Mouse (Mus musculus) left cerebral cortex, adult 2 months (tissue): ENCODE data around the gene Kcmf1. TPM values are rescaled to one million over a fixed set of nuclear protein-coding genes. Genes with fewer than 3 reads are reported as not detected.

Experiments used
- DNase-seq, 2 experiments: peaks; one replicate each; pipeline ENCODE4 v3.0.0; 2021 to 2022; ENCODE audit warnings: low spot score in 2 of 2, mixed read lengths in 1 of 2; ENCODE audit errors: extremely low spot score in 1 of 2
- H3K27ac ChIP-seq: fragments of 200-600 bp; 2 replicates; pipeline ENCODE4 v1.8.1; 2022
- H3K4me3 ChIP-seq: fragments of 200-600 bp; 2 replicates; pipeline ENCODE4 v1.8.1; 2022
- CTCF ChIP-seq: fragments of 200-600 bp; IDR thresholded peaks from 2 replicates; pipeline ENCODE4 v1.8.1; 2022; ENCODE audit warnings: antibody characterized with exemption, mild to moderate bottlenecking, moderate library complexity
- intact Hi-C: fragments of 180-260 bp; cut with DNase I; formaldehyde crosslinking; loops from one replicate; pipeline ENCODE4 v1.15.1; 2025
- total RNA-seq, 2 experiments: library from RNA; stranded (reverse); gene quantifications; 2 replicates each; pipeline ENCODE4 v1.2.3; 2021

The Kcmf1 gene
- total RNA-seq, 2 experiments from 2014 or later, result 66.0 to 72.0 TPM

- peak overlapping the region; percentile 84 for H3K27ac ChIP-seq
- peak overlapping the region; percentile 85 for H3K4me3 ChIP-seq
- no peak for TF ChIP-seq CTCF
- intact Hi-C loops, result no loop called here
- peak; percentile 62 to 68 for DNase-seq
These were observed 1.3 kb downstream of the Kcmf1 start for GRCm38 (mm10) chr6:72898244-72899200.

DNA sequence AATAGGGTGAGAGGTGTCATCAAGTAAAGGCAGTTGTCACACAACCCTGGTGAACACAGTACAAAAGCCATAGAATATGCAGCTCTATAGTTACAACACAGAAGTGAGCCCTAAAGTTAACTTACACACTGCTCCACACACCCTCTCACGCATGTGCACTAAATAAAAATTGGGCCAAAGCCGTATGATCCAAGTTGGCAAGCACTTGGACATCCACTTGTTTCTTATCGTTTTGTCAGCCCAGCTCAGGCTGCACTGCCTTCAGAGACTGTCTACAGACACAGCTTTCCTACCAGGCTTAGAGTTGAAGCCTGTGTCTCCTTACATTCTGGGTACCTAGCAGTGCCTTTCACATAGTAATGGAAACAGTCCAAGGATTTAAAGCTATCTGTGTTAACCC is 4.8 kb downstream of the Kcmf1 start:
- Histone ChIP-seq H3K27ac (no peak overlapping the region), H3K4me3 (no peak overlapping the region)
- no peak for DNase-seq
- TF ChIP-seq CTCF, result no peak
- intact Hi-C loops, result loop anchor here (5.0 kb wide), 1 partner anchor 43 kb away; no protein-coding TSS in a partner anchor

GRCm38 (mm10) chr6:72891238-72891637 is 8.5 kb downstream of the Kcmf1 start:
- H3K4me3 ChIP-seq, result no peak overlapping the region
- no peak overlapping the region for H3K27ac ChIP-seq
- peak; percentile 15 for TF ChIP-seq CTCF
- intact Hi-C loops, result loop anchor here (5.0 kb wide), 1 partner anchor 39 kb away; no protein-coding TSS in a partner anchor
- DNase-seq, result no peak

DNA sequence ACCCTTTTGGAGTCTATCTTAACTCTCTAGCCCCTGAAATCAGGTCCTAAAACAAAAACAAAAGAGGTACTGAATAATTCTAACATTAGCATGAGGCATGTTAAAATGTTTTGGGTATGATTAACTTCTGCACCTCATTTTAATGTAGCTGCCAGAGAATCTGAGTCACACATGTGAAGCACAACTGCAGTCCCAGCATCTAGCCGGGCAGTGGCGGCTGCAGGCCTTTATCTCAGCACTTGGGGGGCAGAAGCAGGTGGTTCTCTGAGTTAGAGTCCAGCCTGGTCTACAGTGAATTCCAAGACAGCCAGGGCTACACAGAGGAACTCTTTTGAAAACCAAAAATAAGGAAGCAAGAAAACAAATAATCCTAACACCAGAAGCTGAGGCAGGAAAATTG is 11.1 kb downstream of the Kcmf1 start:
- H3K4me3 ChIP-seq, result no peak overlapping the region
- TF ChIP-seq CTCF, result no peak
- no peak for DNase-seq
- intact Hi-C loops, result no loop called here
- no peak overlapping the region for H3K27ac ChIP-seq

DNA sequence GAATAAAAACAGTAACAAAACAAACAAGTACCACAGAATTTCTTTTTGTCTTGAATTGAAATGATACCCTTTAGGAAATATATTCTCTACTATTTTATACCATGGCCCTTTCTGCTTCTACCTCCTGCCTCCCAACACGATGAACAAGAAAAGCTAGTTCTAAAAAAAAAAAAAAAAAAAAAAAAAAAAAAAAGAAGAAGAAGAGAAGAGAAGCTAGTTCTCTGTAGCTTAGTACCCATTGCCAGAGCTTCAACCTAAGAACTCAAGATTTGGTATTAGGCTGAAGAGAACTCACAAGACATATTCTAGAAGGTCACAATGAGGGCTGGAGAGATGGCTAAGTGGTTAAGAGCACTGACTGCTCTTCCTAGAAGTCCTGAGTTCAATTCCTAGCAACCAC is 14.5 kb downstream of the Kcmf1 start:
- no peak for DNase-seq
- intact Hi-C loops, result no loop called here
- Histone ChIP-seq H3K4me3 (no peak overlapping the region), H3K27ac (no peak overlapping the region)
- no peak for TF ChIP-seq CTCF

- no peak overlapping the region for H3K27ac ChIP-seq
- TF ChIP-seq CTCF, result no peak
- no peak for DNase-seq
- intact Hi-C loops, result no loop called here
- H3K4me3 ChIP-seq, result no peak overlapping the region
These were observed 15.0 kb downstream of the Kcmf1 start for GRCm38 (mm10) chr6:72884767-72885166.

DNA sequence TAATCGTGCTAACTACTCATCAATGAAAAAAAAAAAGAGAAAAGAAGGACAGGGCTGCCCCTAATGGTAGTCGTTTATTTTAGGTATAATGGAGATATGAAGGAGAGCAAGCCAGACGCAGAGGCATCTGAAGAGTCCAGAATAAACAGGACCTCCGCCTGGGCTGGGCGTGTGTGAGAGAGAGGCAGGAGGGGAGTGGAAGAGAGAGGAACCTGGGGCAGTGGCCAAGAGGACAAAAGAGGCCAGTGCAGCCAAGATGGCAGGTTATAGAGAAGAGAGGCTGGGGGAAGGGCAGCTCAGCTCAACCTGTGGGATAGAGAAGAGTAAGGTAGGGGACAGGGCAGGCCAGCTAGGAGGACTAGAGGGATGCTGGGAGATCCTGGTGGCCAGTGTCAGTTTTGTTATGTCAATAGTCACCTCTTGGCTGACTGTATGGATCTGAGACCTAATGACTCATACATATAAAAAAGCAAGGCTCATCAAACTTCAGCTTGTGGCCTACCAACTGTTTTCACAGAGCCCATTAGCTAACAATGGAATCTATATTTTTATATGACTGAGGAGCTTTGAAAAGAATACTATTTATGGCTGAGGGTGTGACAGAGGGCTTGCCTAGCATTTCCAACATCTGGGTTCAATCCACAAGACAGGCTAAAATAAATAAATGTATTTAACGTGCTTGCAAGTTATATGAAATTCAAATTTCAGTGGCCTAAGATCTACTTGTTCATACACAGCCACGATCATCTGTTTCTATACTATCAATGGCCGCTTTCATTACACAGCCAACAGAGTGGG is 16.9 kb downstream of the Kcmf1 start:
- no peak for TF ChIP-seq CTCF

DNA sequence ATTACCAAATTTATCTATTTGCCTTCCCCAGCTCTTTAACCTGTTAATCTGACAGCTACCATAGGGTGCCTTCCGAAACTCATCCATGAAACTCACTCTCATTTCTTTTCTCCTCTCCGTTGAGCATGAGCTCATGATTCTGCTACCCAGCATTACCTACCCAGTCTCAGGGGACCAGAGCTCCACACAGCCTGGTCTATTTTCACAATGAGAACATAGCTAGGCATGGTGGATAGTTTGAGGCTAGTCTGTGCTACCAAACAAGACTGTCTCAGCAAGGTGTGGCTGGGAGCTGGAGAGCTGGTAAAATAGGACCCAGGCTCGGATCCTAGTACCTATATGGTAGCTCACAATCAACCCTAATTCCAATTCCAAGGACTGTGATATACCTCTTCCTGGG is 17.6 kb downstream of the Kcmf1 start:
- Histone ChIP-seq H3K4me3 (no peak overlapping the region), H3K27ac (no peak overlapping the region)
- TF ChIP-seq CTCF, result no peak
- intact Hi-C loops, result no loop called here
- no peak for DNase-seq

More for the DNA sequence above, 16.9 kb downstream of the Kcmf1 start:
- H3K4me3 ChIP-seq, result no peak overlapping the region
- intact Hi-C loops, result no loop called here
- no peak overlapping the region for H3K27ac ChIP-seq
- DNase-seq, result no peak

DNA sequence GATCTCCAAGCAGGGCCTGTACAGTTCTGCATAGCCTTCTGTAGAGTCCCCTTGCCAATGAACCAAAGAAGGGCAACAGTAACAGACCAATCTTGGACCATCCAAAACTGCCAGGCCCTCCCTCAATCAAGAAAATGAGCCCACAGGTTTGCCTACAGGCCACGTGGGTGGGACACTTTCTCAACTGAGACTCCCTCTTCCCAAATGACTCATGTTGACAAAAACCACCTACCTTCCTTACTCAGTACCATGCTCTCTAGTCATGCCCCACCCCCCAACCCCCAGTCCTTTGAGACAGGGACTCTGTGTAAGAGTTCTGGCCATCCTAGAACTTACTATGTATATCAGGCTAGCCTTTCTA is 18.2 kb downstream of the Kcmf1 start:
- intact Hi-C loops, result no loop called here
- H3K27ac ChIP-seq, result no peak overlapping the region
- no peak for TF ChIP-seq CTCF
- H3K4me3 ChIP-seq, result no peak overlapping the region
- DNase-seq, result no peak

DNA sequence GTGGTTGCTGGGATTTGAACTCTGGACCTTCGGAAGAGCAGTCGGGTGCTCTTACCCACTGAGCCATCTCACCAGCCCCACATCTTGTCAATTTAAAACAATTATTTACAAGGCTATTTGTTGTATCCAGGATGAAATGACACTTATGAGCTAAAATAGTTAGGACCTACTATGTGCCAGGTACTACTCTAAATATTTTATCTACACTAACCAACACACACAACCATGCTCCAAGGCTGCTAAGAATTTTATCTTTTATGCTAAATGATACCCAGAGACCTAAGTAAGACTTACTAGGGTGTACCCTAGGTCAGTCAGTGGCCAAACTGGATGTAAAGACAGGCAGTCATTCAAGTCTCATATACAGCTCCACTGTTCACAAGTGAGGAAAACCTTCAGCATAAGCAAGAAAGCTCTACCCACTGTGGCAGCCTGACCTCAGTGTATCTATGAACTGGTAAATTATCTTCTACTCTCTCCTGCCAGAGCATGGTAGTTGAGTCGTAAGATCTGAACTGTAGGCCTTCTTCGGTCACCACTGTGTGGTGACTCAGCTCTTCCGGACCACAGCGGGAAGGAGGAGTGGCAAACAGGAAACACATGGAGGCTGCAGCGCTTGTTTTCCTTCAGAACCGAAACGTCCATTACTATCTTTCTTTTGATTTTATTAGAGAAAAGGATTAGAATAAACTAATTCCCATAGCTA is 18.7 kb downstream of the Kcmf1 start:
- Histone ChIP-seq H3K27ac (0 out of 2 replicates have a peak overlapping the region, but pooled peaks have one; percentile 0), H3K4me3 (no peak overlapping the region)
- no peak for TF ChIP-seq CTCF
- no peak for DNase-seq
- intact Hi-C loops, result no loop called here

- intact Hi-C loops, result no loop called here
- DNase-seq, result no peak
- no peak for TF ChIP-seq CTCF
- no peak overlapping the region for H3K4me3 ChIP-seq
- H3K27ac ChIP-seq, result no peak overlapping the region
These were observed 23.1 kb downstream of the Kcmf1 start for GRCm38 (mm10) chr6:72876629-72877028.
